Mouse (Mus musculus) erythroblast, embryonic 14.5 days (primary cell): ENCODE results near the gene Ccdc30.

Source experiments
- GATA1 ChIP-seq: IDR thresholded peaks from 2 replicates; pipeline ENCODE4 v1.6.1; 2012; ENCODE audit warnings: low read length, inconsistent platforms, mixed read lengths
- TAL1 ChIP-seq: IDR thresholded peaks from 3 replicates; pipeline ENCODE4 v1.6.1; 2012; ENCODE audit warnings: low read length, inconsistent platforms, mixed read lengths

GRCm38 (mm10) chr4:119411877-119412650 is 3.3 kb downstream of the Ccdc30 start:
- TF ChIP-seq GATA1 (no peak), TAL1 (no peak)
